Mouse (Mus musculus): ENCODE measurements around the gene 4931406P16Rik. TPM values are rescaled to one million over a fixed set of nuclear protein-coding genes. Genes with fewer than 3 reads are reported as not detected.
A peak's percentile ranks its signal among the peaks of the same experiment; 100 is the strongest.

4931406P16Rik gene
- polyA plus RNA-seq, 1 experiment from 2014 or later: 27.8 TPM

- no peak within 1 kb of the TSS for H3K4me2 ChIP-seq
- no peak within 1 kb of the TSS for H3K9ac ChIP-seq (replicated peaks)
- H3K27ac ChIP-seq: no peak within 1 kb of the TSS
- no peaks in the 10 kb centered on the region for H3K4me1 ChIP-seq (replicated peaks)
- peaks cover 69% of the 10 kb centered on the region for H3K36me3 ChIP-seq
- no peak within 1 kb of the TSS for H3K4me3 ChIP-seq (replicated peaks)
- no peaks in the 10 kb centered on the region for H3K27me3 ChIP-seq
- H3K9me3 ChIP-seq: no peaks in the 10 kb centered on the region
- 92% methylated on average over 7 of the region's 7 CpGs for WGBS
- no peak for ATAC-seq (ENCODE audit: insufficient number of reproducible peaks, insufficient read depth, low FRiP score, low TSS enrichment, low read depth)
Observed at GRCm38 (mm10) chr7:34250738-34251137, 62.6 kb downstream of the 4931406P16Rik start, which contains the start of gene Gm6096. Gene Gm6096, plus strand, starts transcription at chr7:34251038.

DNA sequence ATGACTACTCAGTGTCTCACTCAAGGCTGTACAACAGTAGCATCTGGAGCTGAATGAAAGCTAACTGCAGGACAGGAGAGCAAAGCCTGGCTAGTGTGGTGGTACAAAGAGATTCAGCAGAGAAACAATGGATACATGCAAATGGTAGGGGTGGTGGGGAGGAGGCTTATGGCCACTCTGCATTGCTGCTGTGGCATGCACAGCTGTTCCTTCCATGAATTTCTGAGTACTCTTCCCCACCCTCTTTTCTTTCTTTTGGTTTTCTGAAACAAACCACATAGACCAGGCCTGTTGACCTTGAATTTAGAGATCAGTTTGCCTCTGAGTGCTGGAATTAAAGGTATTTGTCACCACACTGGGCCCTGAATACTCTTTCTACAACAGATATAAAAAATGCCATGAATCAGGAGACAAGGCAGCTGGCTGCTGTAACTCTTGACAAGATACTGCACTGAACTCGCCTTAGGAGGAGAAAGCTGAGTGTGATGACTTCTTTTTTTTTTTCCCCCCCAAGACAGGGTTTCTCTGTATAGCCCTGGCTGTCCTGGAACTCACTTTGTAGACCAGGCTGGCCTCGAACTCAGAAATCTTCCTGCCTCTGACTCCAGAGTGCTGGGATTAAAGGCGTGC lies 66.4 kb downstream of the 4931406P16Rik start:
- Histone ChIP-seq H3K4me1 (replicated peaks) (no peaks in the 10 kb centered on the region), H3K4me2 (no peak overlapping the region), H3K36me3 (peaks cover 78% of the 10 kb centered on the region), H3K27ac (no peak overlapping the region), H3K4me3 (replicated peaks) (no peak overlapping the region), H3K9me3 (no peaks in the 10 kb centered on the region), H3K9ac (replicated peaks) (no peak overlapping the region), H3K27me3 (no peaks in the 10 kb centered on the region)
- ATAC-seq (ENCODE audit: insufficient number of reproducible peaks, insufficient read depth, low FRiP score, low TSS enrichment, low read depth): no peak
- 96% methylated on average over 3 of the region's 3 CpGs for WGBS

DNA sequence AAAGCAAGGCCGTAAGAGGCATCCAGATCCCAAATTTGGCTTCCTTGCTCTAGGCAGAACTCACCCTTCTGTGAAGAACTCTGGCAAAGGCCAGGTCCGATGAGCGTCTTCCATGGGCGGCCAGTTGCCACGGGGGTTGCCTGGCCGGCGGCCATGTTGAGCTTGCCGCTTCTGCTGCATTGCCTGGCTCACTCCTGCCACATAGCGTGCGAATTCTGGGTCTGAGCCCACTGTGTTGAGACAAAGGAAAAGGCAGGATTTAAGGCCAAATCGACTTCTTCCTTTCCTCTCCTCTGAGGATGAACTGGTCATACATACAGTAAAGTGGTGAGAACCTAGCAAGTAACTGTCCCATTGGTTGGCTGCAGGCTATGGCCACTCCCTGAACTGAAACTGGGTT lies 71.2 kb downstream of the 4931406P16Rik start:
- H3K9me3 ChIP-seq: no peaks in the 10 kb centered on the region
- WGBS: 94% methylated on average over 11 of the region's 11 CpGs
- H3K4me2 ChIP-seq: no peak overlapping the region
- no peak overlapping the region for H3K4me3 ChIP-seq (replicated peaks)
- no peaks in the 10 kb centered on the region for H3K4me1 ChIP-seq (replicated peaks)
- no peak overlapping the region for H3K27ac ChIP-seq
- H3K36me3 ChIP-seq: peaks cover 85% of the 10 kb centered on the region
- no peak for ATAC-seq (ENCODE audit: insufficient number of reproducible peaks, insufficient read depth, low FRiP score, low TSS enrichment, low read depth)
- no peak overlapping the region for H3K9ac ChIP-seq (replicated peaks)
- no peaks in the 10 kb centered on the region for H3K27me3 ChIP-seq

GRCm38 (mm10) chr7:34238086-34238485 lies 75.3 kb downstream of the 4931406P16Rik start:
- peaks cover 6% of the 10 kb centered on the region for H3K4me1 ChIP-seq (replicated peaks)
- H3K9me3 ChIP-seq: 0 out of 2 replicates have a peak, but pooled peaks cover 2% of the 10 kb centered on the region
- no peak overlapping the region for H3K9ac ChIP-seq (replicated peaks)
- peaks cover 64% of the 10 kb centered on the region for H3K36me3 ChIP-seq
- no peak overlapping the region for H3K4me2 ChIP-seq
- 94% methylated on average over 5 of the region's 5 CpGs for WGBS
- no peak overlapping the region for H3K4me3 ChIP-seq (replicated peaks)
- no peak overlapping the region for H3K27ac ChIP-seq
- no peak for ATAC-seq (ENCODE audit: insufficient number of reproducible peaks, insufficient read depth, low FRiP score, low TSS enrichment, low read depth)
- no peaks in the 10 kb centered on the region for H3K27me3 ChIP-seq

DNA sequence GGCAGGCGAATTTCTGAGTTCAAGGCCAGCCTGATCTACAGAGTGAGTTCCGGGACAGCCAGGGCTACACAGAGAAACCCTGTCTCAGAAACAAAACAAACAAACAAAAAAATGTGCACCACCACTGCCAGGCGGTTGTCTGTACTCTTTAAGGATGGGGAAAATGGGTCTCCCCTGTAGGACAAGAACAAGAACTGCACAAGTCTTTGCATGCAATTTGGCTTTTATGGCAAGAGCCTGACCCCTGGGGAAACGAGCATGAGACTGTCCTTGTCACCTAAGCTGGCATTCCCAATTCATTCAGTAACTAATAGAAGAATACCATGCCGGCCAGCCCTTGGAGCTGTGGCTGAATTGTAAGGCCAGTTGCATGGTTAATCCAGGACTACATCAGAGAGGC lies 77.7 kb downstream of the 4931406P16Rik start:
- Histone ChIP-seq H3K4me3 (replicated peaks) (no peak overlapping the region), H3K9me3 (0 out of 2 replicates have a peak, but pooled peaks cover 2% of the 10 kb centered on the region), H3K27ac (no peak overlapping the region), H3K36me3 (peaks cover 45% of the 10 kb centered on the region), H3K27me3 (no peaks in the 10 kb centered on the region), H3K9ac (replicated peaks) (no peak overlapping the region), H3K4me1 (replicated peaks) (peaks cover 8% of the 10 kb centered on the region), H3K4me2 (no peak overlapping the region)
- WGBS: 87% methylated on average over 5 of the region's 5 CpGs
- ATAC-seq (ENCODE audit: insufficient number of reproducible peaks, insufficient read depth, low FRiP score, low TSS enrichment, low read depth): no peak

GRCm38 (mm10) chr7:34234610-34235561 lies 78.5 kb downstream of the 4931406P16Rik start:
- peak overlapping the region; percentile 64 for H3K4me2 ChIP-seq
- H3K9ac ChIP-seq (replicated peaks): peak overlapping the region; percentile 59
- no peaks in the 10 kb centered on the region for H3K27me3 ChIP-seq
- H3K4me1 ChIP-seq (replicated peaks): peaks cover 11% of the 10 kb centered on the region
- peaks cover 39% of the 10 kb centered on the region for H3K36me3 ChIP-seq
- 0 out of 2 replicates have a peak, but pooled peaks have one; percentile 1 for ATAC-seq (ENCODE audit: insufficient number of reproducible peaks, insufficient read depth, low FRiP score, low TSS enrichment, low read depth)
- WGBS: 2% methylated on average over 17 of the region's 17 CpGs
- H3K27ac ChIP-seq: peak overlapping the region; percentile 90
- 0 out of 2 replicates have a peak, but pooled peaks cover 2% of the 10 kb centered on the region for H3K9me3 ChIP-seq
- peak overlapping the region; percentile 43 for H3K4me3 ChIP-seq (replicated peaks)

GRCm38 (mm10) chr7:34233909-34234609 lies 79.3 kb downstream of the 4931406P16Rik start:
- peak overlapping the region; percentile 64 for H3K4me2 ChIP-seq
- H3K27me3 ChIP-seq: no peaks in the 10 kb centered on the region
- WGBS: under 1% methylated on average over 46 of the region's 46 CpGs
- H3K9ac ChIP-seq (replicated peaks): peak overlapping the region; percentile 59
- peak; percentile 95 for ATAC-seq (ENCODE audit: insufficient number of reproducible peaks, insufficient read depth, low FRiP score, low TSS enrichment, low read depth)
- H3K36me3 ChIP-seq: peaks cover 31% of the 10 kb centered on the region
- peak overlapping the region; percentile 43 for H3K4me3 ChIP-seq (replicated peaks)
- H3K27ac ChIP-seq: peak overlapping the region; percentile 90
- 0 out of 2 replicates have a peak, but pooled peaks cover 2% of the 10 kb centered on the region for H3K9me3 ChIP-seq
- peaks cover 16% of the 10 kb centered on the region for H3K4me1 ChIP-seq (replicated peaks)

DNA sequence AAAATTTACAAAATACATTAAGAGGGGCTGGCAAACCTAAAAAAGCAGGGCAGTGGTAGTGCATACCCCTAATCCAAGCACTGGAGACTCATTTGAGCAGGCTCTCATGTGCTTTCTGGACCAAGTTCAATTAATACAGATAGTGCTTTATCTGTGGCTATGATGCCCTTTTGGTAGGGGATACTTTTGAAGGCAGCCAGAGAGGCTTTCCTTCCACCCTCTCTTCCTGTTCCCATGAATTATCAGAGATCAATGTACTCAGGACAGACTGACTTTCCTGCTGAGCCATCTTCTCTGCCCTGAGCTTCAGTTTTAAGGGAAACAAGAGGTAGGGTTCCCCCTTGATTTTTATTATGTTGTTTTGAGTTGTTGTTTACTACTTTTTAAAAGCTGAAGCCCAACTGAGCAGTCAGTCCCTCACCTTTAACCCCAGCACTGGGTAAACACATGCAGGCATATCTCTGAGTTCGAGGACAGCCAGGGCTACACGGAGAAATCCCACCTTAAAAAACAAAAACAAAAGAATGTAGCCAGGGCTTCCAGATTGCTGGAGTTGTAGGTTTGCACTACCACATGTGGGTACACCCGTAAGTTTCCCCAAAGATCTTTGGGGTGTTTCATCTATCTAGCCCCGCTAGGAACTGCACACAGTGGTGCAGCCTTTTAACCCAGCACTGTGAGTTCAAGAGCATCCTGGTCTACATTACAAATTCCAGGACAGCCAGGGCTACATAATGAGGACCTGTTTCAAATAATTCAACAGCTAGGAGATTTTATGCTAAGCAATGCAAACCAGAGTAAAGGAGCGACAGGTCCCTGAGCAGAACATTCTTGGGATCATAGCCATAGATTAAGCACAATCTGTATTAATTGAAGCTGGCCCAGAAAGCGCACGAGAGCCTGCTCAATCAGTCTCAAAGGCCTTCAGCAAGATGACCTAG lies 80.3 kb downstream of the 4931406P16Rik start:
- Histone ChIP-seq H3K4me1 (replicated peaks) (peaks cover 26% of the 10 kb centered on the region), H3K9ac (replicated peaks) (peak overlapping the region; percentile 48), H3K4me2 (peak overlapping the region; percentile 64), H3K27ac (peak overlapping the region; percentile 90), H3K36me3 (peaks cover 27% of the 10 kb centered on the region), H3K9me3 (0 out of 2 replicates have a peak, but pooled peaks cover 2% of the 10 kb centered on the region), H3K27me3 (no peaks in the 10 kb centered on the region), H3K4me3 (replicated peaks) (peak overlapping the region; percentile 43)
- 44% methylated on average over 7 of the region's 7 CpGs for WGBS
- no peak for ATAC-seq (ENCODE audit: insufficient number of reproducible peaks, insufficient read depth, low FRiP score, low TSS enrichment, low read depth)

DNA sequence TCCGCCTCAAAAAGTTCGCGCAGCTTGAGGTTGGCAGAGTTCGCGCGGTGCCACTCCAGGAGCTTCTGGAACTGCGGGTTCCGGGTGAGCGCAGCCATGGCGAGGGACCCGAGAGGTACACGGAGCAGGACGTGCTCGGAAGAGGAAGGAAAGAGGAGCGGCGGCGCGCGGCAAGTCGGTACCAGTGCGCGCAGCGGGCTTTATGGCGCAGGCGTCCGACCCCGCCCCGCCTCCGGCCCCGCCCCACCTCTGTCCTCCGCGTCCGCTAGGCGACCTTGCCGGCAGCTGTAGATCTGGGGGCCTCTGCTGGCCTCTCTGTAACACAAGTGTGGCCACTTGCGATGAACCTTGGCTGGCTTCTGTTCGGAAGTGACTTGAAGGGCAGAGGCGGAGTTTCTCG lies 83.2 kb downstream of the 4931406P16Rik start, which contains the start of gene Gpi1:
Gpi1 (minus strand) TSS at position 221 of the 400 bp plus-strand sequence.
- H3K9ac ChIP-seq (replicated peaks): peak within 1 kb of the TSS; percentile 83
- peak; percentile 28 for ATAC-seq (ENCODE audit: insufficient number of reproducible peaks, insufficient read depth, low FRiP score, low TSS enrichment, low read depth)
- H3K27ac ChIP-seq: peak within 1 kb of the TSS; percentile 87
- no peaks in the 10 kb centered on the region for H3K9me3 ChIP-seq
- H3K27me3 ChIP-seq: no peaks in the 10 kb centered on the region
- peaks cover 36% of the 10 kb centered on the region for H3K36me3 ChIP-seq
- H3K4me2 ChIP-seq: peak within 1 kb of the TSS; percentile 85
- H3K4me3 ChIP-seq (replicated peaks): peak within 1 kb of the TSS; percentile 76
- WGBS: under 1% methylated on average over 39 of the region's 39 CpGs
- peaks cover 28% of the 10 kb centered on the region for H3K4me1 ChIP-seq (replicated peaks)

DNA sequence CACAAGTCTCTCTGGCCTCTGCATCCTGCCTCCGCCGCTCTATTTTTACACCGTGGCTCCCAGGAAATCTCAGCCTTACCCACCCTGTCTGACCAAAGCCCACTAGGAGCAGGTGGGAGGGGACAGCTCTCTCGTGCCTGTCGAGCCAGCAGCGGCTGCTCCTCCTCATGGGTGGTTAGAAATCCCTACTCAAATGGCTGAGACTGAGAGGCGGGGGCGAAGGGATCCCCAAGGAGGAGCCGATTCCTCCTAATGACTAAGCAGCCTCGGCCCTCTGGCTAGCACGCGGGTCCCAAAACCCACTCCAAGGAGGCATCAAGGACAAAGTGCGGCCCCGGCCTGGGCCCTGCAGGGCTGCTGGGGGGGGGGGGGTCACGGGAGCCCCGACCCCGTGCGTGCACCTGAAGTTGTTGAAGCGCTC lies 83.7 kb downstream of the 4931406P16Rik start:
- H3K4me3 ChIP-seq (replicated peaks): peak overlapping the region; percentile 76
- H3K4me2 ChIP-seq: peak overlapping the region; percentile 85
- H3K9ac ChIP-seq (replicated peaks): peak overlapping the region; percentile 83
- ATAC-seq (ENCODE audit: insufficient number of reproducible peaks, insufficient read depth, low FRiP score, low TSS enrichment, low read depth): peak; percentile 3; the same call in 1 of the 2 replicates
- no peaks in the 10 kb centered on the region for H3K9me3 ChIP-seq
- peaks cover 40% of the 10 kb centered on the region for H3K36me3 ChIP-seq
- H3K27me3 ChIP-seq: no peaks in the 10 kb centered on the region
- WGBS: under 1% methylated on average over 19 of the region's 19 CpGs
- peak overlapping the region; percentile 87 for H3K27ac ChIP-seq
- H3K4me1 ChIP-seq (replicated peaks): peaks cover 28% of the 10 kb centered on the region

Measured in limb, embryonic 12.5 days (tissue).